Mouse (Mus musculus) lung, postnatal 25 days (tissue): ENCODE measurements around the gene Gm20873.
"Not testable (repeated sequence)": the region's sequence is repeated elsewhere in the genome, so short reads cannot be mapped to it uniquely, and the experiment has no call there.

Source experiments
- DNase-seq: peaks from one replicate; pipeline ENCODE4 v3.0.0; 2022; ENCODE audit warnings: low spot score

Gm20873 gene

DNA sequence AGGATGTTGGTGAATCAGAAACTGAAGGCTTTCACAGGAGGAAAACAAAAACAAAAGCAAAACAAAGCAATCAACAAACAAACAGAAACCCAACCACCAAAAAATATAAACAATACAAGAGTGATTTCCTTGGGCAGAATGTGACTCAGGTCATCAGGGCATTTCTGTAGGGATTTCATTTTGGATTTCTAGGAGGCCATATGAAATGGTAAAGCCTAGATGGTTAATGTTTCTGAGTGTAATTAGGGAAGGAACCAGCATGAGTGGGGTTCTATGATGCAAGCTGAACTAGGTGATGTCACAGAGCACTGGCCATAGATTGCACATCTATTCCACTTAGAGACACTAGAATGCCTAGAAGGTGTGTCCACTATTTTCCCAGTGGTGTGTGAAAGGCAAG lies at the start of gene Gm20873:
TSS of gene Gm20873 (plus strand) at position 301 of the 400 bp plus-strand sequence.
- not testable (repeated sequence) for DNase-seq

DNA sequence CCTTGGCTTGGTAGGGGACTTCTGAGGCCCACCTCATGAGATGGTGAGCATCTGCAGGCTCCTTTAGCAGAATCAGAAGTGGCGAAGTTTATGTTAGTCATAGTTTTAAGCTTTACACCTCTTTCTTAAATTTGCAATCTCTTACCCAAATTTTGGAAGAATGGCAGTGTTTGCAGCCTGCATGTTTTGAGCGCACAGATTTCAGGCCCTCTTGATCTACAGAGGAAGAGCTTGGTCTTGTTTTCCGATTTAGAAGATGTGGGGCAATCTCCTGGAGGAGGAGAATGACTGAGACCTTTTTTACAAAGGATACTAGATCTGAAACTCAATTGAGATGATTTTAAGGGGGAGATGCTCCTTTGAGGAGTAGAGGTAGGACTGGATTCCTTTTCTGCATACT lies 29.0 kb upstream of the Gm20873 start, which contains the start of gene Gm21746:
TSS of gene Gm21746 (minus strand) at position 101 of the 400 bp plus-strand sequence.
- not testable (repeated sequence) for DNase-seq
